Mouse (Mus musculus) gastrocnemius, adult 2 months (tissue): ENCODE results near the gene Fgfrl1. TPM values are rescaled to one million over a fixed set of nuclear protein-coding genes. Genes with fewer than 3 reads are reported as not detected.

Experiments
- DNase-seq: peaks from one replicate; pipeline ENCODE4 v3.0.0; 2022
- H3K27ac ChIP-seq: fragments of 200-600 bp; 2 replicates; pipeline ENCODE4 v1.8.1; 2022; ENCODE audit warnings: mild to moderate bottlenecking
- H3K4me3 ChIP-seq: fragments of 200-600 bp; 2 replicates; pipeline ENCODE4 v1.8.1; 2022; ENCODE audit warnings: mild to moderate bottlenecking, moderate library complexity
- CTCF ChIP-seq: fragments of 200-600 bp; IDR thresholded peaks from 2 replicates; pipeline ENCODE4 v1.8.1; 2022; ENCODE audit warnings: antibody characterized with exemption, mild to moderate bottlenecking, moderate library complexity
- intact Hi-C: fragments of 180-260 bp; cut with DNase I; formaldehyde crosslinking; loops from one replicate; pipeline ENCODE4 v1.15.1; 2025
- total RNA-seq, 2 experiments: library from RNA; stranded (reverse); gene quantifications; 2 replicates each; pipeline ENCODE4 v1.2.3; 2021

The Fgfrl1 gene
- total RNA-seq, 2 experiments from 2014 or later = 18.0 to 45.2 TPM

GRCm38 (mm10) chr5:108693872-108694288 is 1.7 kb downstream of the Fgfrl1 start:
- Histone ChIP-seq H3K4me3 (peak overlapping the region; percentile 91), H3K27ac (peak overlapping the region; percentile 81)
- intact Hi-C loops = loop anchor here (2.0 kb wide), 1 partner anchor 65 kb away; the partner anchor contains the start of genes Gak and Tmem175
- DNase-seq = peak; percentile 93
- TF ChIP-seq CTCF = no peak

DNA sequence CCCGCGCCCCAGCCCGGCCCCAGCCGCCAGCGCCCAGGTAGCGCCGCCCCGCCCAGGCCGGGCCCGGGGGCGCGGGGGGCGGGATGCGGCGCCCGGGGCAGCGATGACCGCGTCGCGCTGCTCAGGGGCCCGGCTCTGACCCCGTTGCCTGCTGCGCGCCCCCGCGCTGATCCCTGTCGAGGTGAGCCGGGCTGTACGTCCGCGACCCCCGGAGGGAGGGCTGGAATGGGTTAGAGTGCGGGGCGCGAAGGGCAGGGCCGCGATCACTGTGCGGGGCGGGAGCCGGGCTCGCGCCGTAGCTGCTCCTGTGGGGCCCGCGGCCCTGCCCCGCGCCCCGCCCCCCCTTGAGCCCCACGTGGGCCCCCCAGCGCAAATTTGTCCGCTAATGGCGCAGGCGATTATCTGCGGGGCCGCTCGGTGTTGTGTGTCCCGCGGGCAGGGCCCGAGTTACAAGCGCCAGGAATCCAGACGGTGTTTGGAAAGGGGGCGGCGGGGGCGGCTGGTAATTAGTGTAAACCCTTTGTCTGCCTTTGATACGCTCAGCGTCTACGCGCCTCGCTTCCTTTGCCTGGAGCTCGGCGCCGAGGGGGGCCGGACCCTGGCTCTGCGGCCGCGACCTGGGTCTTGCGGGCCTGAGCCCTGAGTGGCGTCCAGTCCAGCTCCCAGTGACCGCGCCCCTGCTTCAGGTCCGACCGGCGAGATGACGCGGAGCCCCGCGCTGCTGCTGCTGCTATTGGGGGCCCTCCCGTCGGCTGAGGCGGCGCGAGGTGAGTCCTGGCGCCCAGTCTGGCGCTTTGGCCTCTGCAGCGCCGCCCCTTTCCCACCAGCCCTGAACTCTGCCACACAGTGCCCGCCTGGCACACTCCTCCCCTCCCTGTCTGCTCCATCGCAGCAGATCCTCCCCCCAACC is 2.4 kb downstream of the Fgfrl1 start:
- Histone ChIP-seq H3K4me3 (peak overlapping the region; percentile 91), H3K27ac (peak overlapping the region; percentile 81)
- no peak for TF ChIP-seq CTCF
- intact Hi-C loops = loop anchor here (2.0 kb wide), 1 partner anchor 66 kb away; the partner anchor contains the start of genes Gak and Tmem175
- peak; percentile 61 for DNase-seq

GRCm38 (mm10) chr5:108695861-108696260 is 3.7 kb downstream of the Fgfrl1 start:
- DNase-seq = peak; percentile 60
- Histone ChIP-seq H3K27ac (peak overlapping the region; percentile 81), H3K4me3 (no peak overlapping the region)
- intact Hi-C loops = loop anchor here (2.0 kb wide), 1 partner anchor 67 kb away; the partner anchor contains the start of genes Gak and Tmem175
- TF ChIP-seq CTCF = no peak

- H3K27ac ChIP-seq = peak overlapping the region; percentile 44; the same call in 1 of the 2 replicates
- no peak for DNase-seq
- TF ChIP-seq CTCF = no peak
- intact Hi-C loops = no loop called here
- H3K4me3 ChIP-seq = peak overlapping the region; percentile 13; the same call in 1 of the 2 replicates
Measured at GRCm38 (mm10) chr5:108696542-108696941, 4.4 kb downstream of the Fgfrl1 start.

GRCm38 (mm10) chr5:108697341-108697753 is 5.2 kb downstream of the Fgfrl1 start:
- intact Hi-C loops = no loop called here
- H3K27ac ChIP-seq = peak overlapping the region; percentile 24
- H3K4me3 ChIP-seq = no peak overlapping the region
- no peak for TF ChIP-seq CTCF
- DNase-seq = no peak

DNA sequence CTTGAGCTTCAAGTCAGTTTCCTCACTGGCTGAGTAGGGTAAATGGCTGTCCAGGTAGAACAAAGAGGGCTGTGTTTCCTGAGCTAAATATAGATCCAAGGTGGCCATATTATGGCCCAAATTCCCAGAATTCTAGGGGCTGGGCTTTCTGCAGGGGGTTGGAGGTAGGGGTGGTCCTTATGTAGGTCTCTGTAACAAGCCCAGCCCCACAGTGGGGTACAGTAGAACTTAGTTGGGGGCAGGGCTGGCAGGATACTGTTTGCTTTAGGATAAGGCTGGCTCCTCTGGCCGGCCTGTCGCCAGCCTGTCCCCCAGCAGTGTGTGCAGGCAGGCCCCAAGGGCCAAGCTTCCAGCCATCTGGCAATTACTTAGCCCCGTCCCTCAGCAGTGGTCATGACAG is 8.2 kb downstream of the Fgfrl1 start:
- H3K4me3 ChIP-seq = no peak overlapping the region
- H3K27ac ChIP-seq = no peak overlapping the region
- TF ChIP-seq CTCF = no peak
- no peak for DNase-seq
- intact Hi-C loops = no loop called here

- DNase-seq = no peak
- TF ChIP-seq CTCF = no peak
- Histone ChIP-seq H3K27ac (no peak overlapping the region), H3K4me3 (no peak overlapping the region)
- intact Hi-C loops = no loop called here
Measured at GRCm38 (mm10) chr5:108701341-108702021, 9.3 kb downstream of the Fgfrl1 start.

GRCm38 (mm10) chr5:108703754-108704626 is 11.8 kb downstream of the Fgfrl1 start:
- H3K27ac ChIP-seq = no peak overlapping the region
- DNase-seq = no peak
- TF ChIP-seq CTCF = no peak
- intact Hi-C loops = no loop called here
- H3K4me3 ChIP-seq = no peak overlapping the region

DNA sequence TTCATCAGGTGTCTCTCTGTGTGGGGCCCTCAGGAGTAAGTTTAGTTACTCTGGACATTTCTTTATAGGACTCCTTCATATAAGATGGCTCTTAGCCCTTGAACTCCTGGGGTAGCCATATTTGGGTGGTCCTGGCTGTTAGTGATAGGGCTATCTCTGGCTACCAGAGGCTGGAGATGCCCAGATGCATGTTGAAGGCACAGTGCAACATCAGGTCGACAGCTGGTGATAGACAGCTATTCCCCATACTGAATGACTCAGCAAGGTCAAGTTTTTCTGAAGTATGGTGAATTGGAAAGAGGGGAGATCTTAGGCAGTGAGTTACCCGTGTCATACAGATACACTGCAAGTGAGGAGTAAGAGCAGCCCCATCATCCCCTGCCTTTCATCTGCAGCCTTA is 15.6 kb downstream of the Fgfrl1 start:
- no peak for TF ChIP-seq CTCF
- no peak overlapping the region for H3K27ac ChIP-seq
- no peak overlapping the region for H3K4me3 ChIP-seq
- intact Hi-C loops = no loop called here
- no peak for DNase-seq

- TF ChIP-seq CTCF = no peak
- intact Hi-C loops = no loop called here
- H3K4me3 ChIP-seq = no peak overlapping the region
- DNase-seq = no peak
- H3K27ac ChIP-seq = no peak overlapping the region
Measured at GRCm38 (mm10) chr5:108708419-108708818, 16.2 kb downstream of the Fgfrl1 start.

GRCm38 (mm10) chr5:108708981-108709731 is 17.0 kb downstream of the Fgfrl1 start:
- DNase-seq = no peak
- TF ChIP-seq CTCF = no peak
- no peak overlapping the region for H3K27ac ChIP-seq

More at GRCm38 (mm10) chr5:108708981-108709731, 17.0 kb downstream of the Fgfrl1 start:
- no peak overlapping the region for H3K4me3 ChIP-seq
- intact Hi-C loops = no loop called here
